In the genomic region with DNA sequence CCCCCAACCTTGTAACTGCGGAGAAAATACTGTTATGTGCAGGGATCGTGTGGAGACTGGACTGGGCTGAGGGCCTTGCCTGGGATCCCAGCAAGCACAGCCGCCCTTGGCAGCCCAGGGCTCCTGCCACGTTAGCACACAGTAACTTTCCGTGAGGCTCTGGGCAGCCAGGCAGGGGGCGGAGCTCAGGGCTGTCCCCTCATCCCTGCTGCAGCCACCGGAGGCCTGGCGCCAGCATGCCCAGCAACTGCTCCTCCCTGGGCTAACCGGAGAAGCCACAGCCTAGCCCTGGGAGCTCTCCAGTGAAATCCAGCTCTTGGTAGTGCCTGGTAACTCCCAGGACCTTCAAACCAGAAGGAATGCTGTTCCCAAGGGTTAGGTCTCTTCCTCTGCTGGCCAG, we compare ENCODE assay signal across 9 mouse cellular contexts.
DNase-seq lines count a peak whose midpoint lies in the region; ATAC-seq and TF ChIP-seq lines count a peak whose summit lies in the region.
"Had no signal": no experiment of that assay in that cellular context is flagged by ENCODE, and none has a peak within 500 bp of the region (broad histone marks: within the 10 kb centered on the region; RNA-seq: fewer than 3 reads in every experiment).

No protein-coding gene starts in this region.

- 3% methylated on average over 9 of the region's 9 CpGs for WGBS in hindbrain, embryonic 12.5 days
- 5% methylated on average over 9 of the region's 9 CpGs for WGBS in midbrain, embryonic 13.5 days
- WGBS in stomach, embryonic 16.5 days, result 10% methylated on average over 9 of the region's 9 CpGs

- peak overlapping the region; percentile 88 for H3K27ac ChIP-seq in gastrocnemius, adult 2 months
- H3K27ac ChIP-seq in hindbrain, embryonic 12.5 days, result no peak overlapping the region
- H3K27ac ChIP-seq in midbrain, embryonic 13.5 days, result 0 out of 2 replicates have a peak overlapping the region, but pooled peaks have one; percentile 7
- no peak overlapping the region for H3K27ac ChIP-seq in stomach, embryonic 16.5 days (ENCODE audit: low read length)

- no peak for ATAC-seq in hindbrain, embryonic 12.5 days (ENCODE audit: low FRiP score)
- ATAC-seq in midbrain, embryonic 13.5 days, result peak; percentile 30; the same call in 1 of the 2 replicates
- peak; percentile 56; the same call in 1 of the 2 replicates for ATAC-seq in stomach, embryonic 16.5 days (ENCODE audit: insufficient read depth, low FRiP score)
- no peak for ATAC-seq in erythroblast, adult 5-6 weeks (replicated peaks; ENCODE audit: low FRiP score, poor library complexity, severe bottlenecking)

- H3K9me3 ChIP-seq in hindbrain, embryonic 12.5 days (replicated peaks), result no peaks in the 10 kb centered on the region
- no peaks in the 10 kb centered on the region for H3K9me3 ChIP-seq in midbrain, embryonic 13.5 days
- no peaks in the 10 kb centered on the region for H3K9me3 ChIP-seq in stomach, embryonic 16.5 days (replicated peaks; ENCODE audit: control insufficient read depth, low read length)

- H3K27me3 ChIP-seq in hindbrain, embryonic 12.5 days, result no peaks in the 10 kb centered on the region
- no peaks in the 10 kb centered on the region for H3K27me3 ChIP-seq in midbrain, embryonic 13.5 days
- no peaks in the 10 kb centered on the region for H3K27me3 ChIP-seq in stomach, embryonic 16.5 days (ENCODE audit: control insufficient read depth, insufficient read depth, low read length)

- H3K36me3 ChIP-seq in hindbrain, embryonic 12.5 days, result no peaks in the 10 kb centered on the region
- no peaks in the 10 kb centered on the region for H3K36me3 ChIP-seq in midbrain, embryonic 13.5 days
- no peaks in the 10 kb centered on the region for H3K36me3 ChIP-seq in stomach, embryonic 16.5 days (ENCODE audit: control insufficient read depth, insufficient read depth, low read length)
- H3K36me3 ChIP-seq: G1E had no signal

- TF ChIP-seq CTCF in gastrocnemius, adult 2 months (IDR thresholded peaks at IDR 0.05), result no peak

- H3K9ac ChIP-seq in hindbrain, embryonic 12.5 days, result no peak overlapping the region; the same call in 1 of the 2 replicates
- H3K9ac ChIP-seq in midbrain, embryonic 13.5 days (replicated peaks), result no peak overlapping the region
- H3K9ac ChIP-seq in stomach, embryonic 16.5 days (ENCODE audit: low read length), result peak overlapping the region; percentile 32; the same call in 1 of the 2 replicates

- intact Hi-C loops in gastrocnemius, adult 2 months (cut with DNase I), result no loop called here
- intact Hi-C loops in left cerebral cortex, postnatal 10 days (cut with DNase I), result no loop called here

- H3K4me3 ChIP-seq in gastrocnemius, adult 2 months, result peak overlapping the region; percentile 33
- no peak overlapping the region for H3K4me3 ChIP-seq in hindbrain, embryonic 12.5 days
- no peak overlapping the region for H3K4me3 ChIP-seq in midbrain, embryonic 13.5 days (replicated peaks)
- no peak overlapping the region for H3K4me3 ChIP-seq in stomach, embryonic 16.5 days (replicated peaks; ENCODE audit: low read length)

- peak overlapping the region; percentile 1; the same call in 1 of the 2 replicates for H3K4me2 ChIP-seq in hindbrain, embryonic 12.5 days (replicated peaks)
- no peak overlapping the region for H3K4me2 ChIP-seq in midbrain, embryonic 13.5 days (replicated peaks)
- no peak overlapping the region for H3K4me2 ChIP-seq in stomach, embryonic 16.5 days (ENCODE audit: low read depth, low read length)

- peaks cover 8% of the 10 kb centered on the region for H3K4me1 ChIP-seq in hindbrain, embryonic 12.5 days
- H3K4me1 ChIP-seq in midbrain, embryonic 13.5 days (replicated peaks), result peaks cover 10% of the 10 kb centered on the region
- H3K4me1 ChIP-seq in stomach, embryonic 16.5 days (ENCODE audit: control insufficient read depth, insufficient read depth, low read length), result no peaks in the 10 kb centered on the region

- peak; percentile 66 to 74 for DNase-seq in adrenal gland, adult 18-20 months (ENCODE audit: low spot score in 2 of 2)
- DNase-seq in embryo, embryonic 10.5 days (ENCODE audit: low spot score), result peak; percentile 64
- peak; percentile 96 for DNase-seq in gastrocnemius, adult 2 months
- DNase-seq in left cerebral cortex, postnatal 10 days (ENCODE audit: extremely low spot score in 1 of 2, low spot score in 2 of 2), result peak; percentile 40 to 67

Comparison
In these comparisons a context has a peak if more than half of its experiments do, and no peak if none do; other contexts are left out.
1. H3K27ac ChIP-seq: peak in gastrocnemius, adult 2 months (single experiment) and midbrain, embryonic 13.5 days (single experiment); none in hindbrain, embryonic 12.5 days (single experiment) and stomach, embryonic 16.5 days (single experiment).
2. ATAC-seq: peak in midbrain, embryonic 13.5 days (single experiment) and stomach, embryonic 16.5 days (single experiment); none in hindbrain, embryonic 12.5 days (single experiment) and erythroblast, adult 5-6 weeks (single experiment).
3. Peak in every context shown above with its lines, with median percentiles within 50 percentile points of each other: DNase-seq.